Mouse (Mus musculus): Measurements from ENCODE around the gene Tnp1. TPM values are rescaled to one million over a fixed set of nuclear protein-coding genes. Genes with fewer than 3 reads are reported as not detected.

Gene Tnp1
- polyA plus RNA-seq, 2 experiments = not detected

DNA sequence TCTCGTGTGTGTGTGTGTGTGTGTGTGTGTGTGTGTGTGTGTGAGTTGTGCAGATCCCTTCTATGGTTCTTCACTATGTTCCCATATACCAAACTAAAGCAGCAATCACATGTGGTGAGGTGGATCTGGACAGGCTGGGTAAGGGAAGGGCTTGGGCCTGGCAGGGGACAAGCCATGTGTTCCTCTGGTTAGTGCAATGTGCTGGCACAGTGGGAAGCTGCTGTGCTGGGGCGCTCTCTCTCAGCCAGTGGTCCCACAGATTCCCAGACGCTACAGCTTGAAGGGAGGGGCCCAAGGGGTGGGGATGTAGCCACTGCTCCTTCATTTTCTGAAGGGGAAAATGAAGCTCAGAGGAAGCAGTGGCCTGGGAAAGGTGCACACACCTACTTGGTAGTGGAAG is 40.1 kb upstream of the Tnp1 start:
- WGBS = 51% methylated on average over 3 of the region's 3 CpGs
- no peaks in the 10 kb centered on the region for H3K9me3 ChIP-seq (ENCODE audit: control insufficient read depth, low read length)
- H3K36me3 ChIP-seq (ENCODE audit: control insufficient read depth, insufficient read depth, low read length) = no peaks in the 10 kb centered on the region
- TF ChIP-seq POLR2A (IDR thresholded peaks at IDR 0.05; ENCODE audit: borderline replicate concordance, extremely low read depth, insufficient read depth, insufficient read length) = no peak
- H3K4me2 ChIP-seq (replicated peaks; ENCODE audit: low read depth, low read length, severe bottlenecking) = no peak overlapping the region
- DNase-seq (ENCODE audit: low spot score) (no peak), ATAC-seq (ENCODE audit: low FRiP score, low read depth) (no peak)
- H3K4me1 ChIP-seq (ENCODE audit: control insufficient read depth, insufficient read depth, low read length) = peaks cover 6% of the 10 kb centered on the region; the same call in 1 of the 2 replicates
- H3K27me3 ChIP-seq (ENCODE audit: control insufficient read depth, insufficient read depth, low read length) = no peaks in the 10 kb centered on the region
- no peak overlapping the region for H3K27ac ChIP-seq (replicated peaks; ENCODE audit: low read depth, low read length)
- H3K9ac ChIP-seq (ENCODE audit: low read depth, low read length, severe bottlenecking) = no peak overlapping the region
- H3K4me3 ChIP-seq (replicated peaks; ENCODE audit: low read length) = no peak overlapping the region

DNA sequence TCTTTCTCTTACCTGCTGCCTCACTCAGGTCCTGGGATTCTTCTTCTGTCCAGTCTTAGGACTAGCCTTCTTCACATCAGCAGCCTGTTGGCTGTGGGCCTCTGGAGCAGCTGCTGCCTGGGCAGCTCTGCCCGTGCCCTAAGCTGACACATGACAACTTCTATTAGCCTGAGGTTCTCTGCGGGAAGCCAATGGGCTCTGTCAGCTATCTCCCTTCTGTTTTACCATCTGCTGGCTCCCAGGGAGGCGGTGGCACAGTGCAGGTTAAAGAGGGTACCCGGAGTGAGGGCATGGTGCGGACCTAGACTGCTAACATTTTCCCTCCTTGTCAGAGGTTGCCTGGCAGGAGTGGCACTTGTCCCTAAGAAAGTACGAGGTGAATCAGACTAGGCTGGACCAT is 39.5 kb upstream of the Tnp1 start:
- Histone ChIP-seq H3K27me3 (ENCODE audit: control insufficient read depth, insufficient read depth, low read length) (no peaks in the 10 kb centered on the region), H3K27ac (replicated peaks; ENCODE audit: low read depth, low read length) (no peak overlapping the region), H3K9me3 (ENCODE audit: control insufficient read depth, low read length) (no peaks in the 10 kb centered on the region), H3K4me2 (replicated peaks; ENCODE audit: low read depth, low read length, severe bottlenecking) (no peak overlapping the region), H3K4me3 (replicated peaks; ENCODE audit: low read length) (no peak overlapping the region), H3K36me3 (ENCODE audit: control insufficient read depth, insufficient read depth, low read length) (no peaks in the 10 kb centered on the region), H3K4me1 (ENCODE audit: control insufficient read depth, insufficient read depth, low read length) (peaks cover 6% of the 10 kb centered on the region; the same call in 1 of the 2 replicates), H3K9ac (ENCODE audit: low read depth, low read length, severe bottlenecking) (no peak overlapping the region)
- 74% methylated on average over 6 of the region's 6 CpGs for WGBS
- TF ChIP-seq POLR2A (IDR thresholded peaks at IDR 0.05; ENCODE audit: borderline replicate concordance, extremely low read depth, insufficient read depth, insufficient read length) = no peak
- DNase-seq (ENCODE audit: low spot score) = no peak
- ATAC-seq (ENCODE audit: low FRiP score, low read depth) = no peak

DNA sequence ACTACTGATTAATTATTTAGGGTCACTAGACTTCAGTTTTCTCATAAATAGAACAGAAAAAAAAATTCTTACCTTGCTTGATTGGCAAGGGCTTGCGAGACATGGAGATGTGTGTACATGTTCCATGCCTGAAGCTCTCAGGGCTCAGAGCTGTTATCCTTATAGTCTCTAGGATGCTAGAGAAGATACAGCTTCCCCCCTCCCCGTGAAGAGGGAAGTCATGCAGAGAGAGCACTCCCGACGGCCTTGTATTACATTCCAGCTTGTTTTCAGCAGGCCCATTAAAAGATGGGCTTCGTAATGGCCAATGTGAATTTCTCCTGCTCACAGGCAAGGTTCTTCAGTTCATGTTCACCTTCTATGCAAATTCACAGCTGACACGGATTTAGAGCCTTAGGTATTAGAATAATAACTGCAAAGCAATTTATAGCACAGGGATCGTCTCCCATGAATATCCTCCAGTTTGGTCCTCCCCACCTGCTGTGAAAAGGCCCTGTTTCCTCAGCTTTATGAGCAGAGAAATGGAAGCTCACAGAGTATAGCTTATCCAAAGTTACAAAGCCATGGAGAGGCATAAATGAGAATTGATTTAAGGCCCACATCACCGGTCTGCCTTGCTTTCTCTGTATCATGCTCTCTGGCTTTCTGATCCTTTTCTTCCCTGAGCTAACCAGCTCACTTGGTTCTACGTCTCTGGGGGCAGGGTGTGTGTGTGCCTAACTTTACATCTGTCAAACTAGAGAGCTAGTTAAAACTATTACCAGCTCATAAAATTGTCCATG is 38.0 kb upstream of the Tnp1 start:
- no peak for TF ChIP-seq POLR2A (IDR thresholded peaks at IDR 0.05; ENCODE audit: borderline replicate concordance, extremely low read depth, insufficient read depth, insufficient read length)
- no peaks in the 10 kb centered on the region for H3K27me3 ChIP-seq (ENCODE audit: control insufficient read depth, insufficient read depth, low read length)
- no peak overlapping the region for H3K27ac ChIP-seq (replicated peaks; ENCODE audit: low read depth, low read length)
- H3K9me3 ChIP-seq (ENCODE audit: control insufficient read depth, low read length) = no peaks in the 10 kb centered on the region
- peaks cover 6% of the 10 kb centered on the region; the same call in 1 of the 2 replicates for H3K4me1 ChIP-seq (ENCODE audit: control insufficient read depth, insufficient read depth, low read length)
- WGBS = 26% methylated on average over 9 of the region's 9 CpGs
- no peak overlapping the region for H3K4me2 ChIP-seq (replicated peaks; ENCODE audit: low read depth, low read length, severe bottlenecking)
- DNase-seq (ENCODE audit: low spot score) = no peak
- no peaks in the 10 kb centered on the region for H3K36me3 ChIP-seq (ENCODE audit: control insufficient read depth, insufficient read depth, low read length)
- no peak overlapping the region for H3K4me3 ChIP-seq (replicated peaks; ENCODE audit: low read length)
- ATAC-seq (ENCODE audit: low FRiP score, low read depth) = peak; percentile 57; the same call in 1 of the 2 replicates
- H3K9ac ChIP-seq (ENCODE audit: low read depth, low read length, severe bottlenecking) = no peak overlapping the region

DNA sequence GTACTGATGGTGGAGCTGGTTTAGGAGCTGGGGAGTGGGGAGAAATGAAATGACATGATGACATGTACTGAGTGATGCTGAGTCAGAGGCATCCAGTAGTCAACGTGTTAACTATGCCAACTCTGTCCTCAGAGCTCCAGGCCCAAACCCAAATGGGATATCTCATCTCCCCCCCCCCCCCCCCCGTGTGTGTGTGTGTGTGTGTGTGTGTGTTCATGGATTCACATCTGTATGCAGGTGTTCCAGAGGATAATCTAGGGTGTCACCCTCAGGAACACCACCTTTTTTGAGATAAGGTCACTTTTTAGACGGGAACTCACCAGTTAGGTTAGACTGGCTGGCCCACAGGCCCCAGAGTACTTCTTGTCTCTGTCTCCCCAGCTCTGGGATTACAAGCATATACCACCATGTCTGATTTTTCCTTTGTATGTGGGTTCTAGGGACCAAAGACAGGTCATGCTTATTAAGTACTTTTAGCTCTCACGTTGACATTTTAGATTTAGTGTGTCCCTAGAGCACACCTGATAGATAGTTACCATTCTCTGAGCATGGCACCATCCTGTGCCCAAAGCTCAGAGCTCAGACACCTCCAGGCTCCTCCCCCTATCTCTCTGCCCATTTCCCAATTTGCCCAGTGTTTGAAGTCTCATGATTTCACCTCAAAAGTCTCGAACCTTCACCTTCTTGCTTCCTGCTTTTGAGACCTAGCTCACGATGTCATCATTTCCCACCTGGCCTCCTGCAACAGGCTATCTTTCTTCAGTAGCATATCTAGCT is 31.4 kb upstream of the Tnp1 start:
- 87% methylated on average over 5 of the region's 6 CpGs for WGBS
- no peaks in the 10 kb centered on the region for H3K9me3 ChIP-seq (ENCODE audit: control insufficient read depth, low read length)
- H3K4me1 ChIP-seq (ENCODE audit: control insufficient read depth, insufficient read depth, low read length) = no peaks in the 10 kb centered on the region; the same call in 1 of the 2 replicates
- no peaks in the 10 kb centered on the region for H3K27me3 ChIP-seq (ENCODE audit: control insufficient read depth, insufficient read depth, low read length)
- no peak for DNase-seq (ENCODE audit: low spot score)
- no peak for TF ChIP-seq POLR2A (IDR thresholded peaks at IDR 0.05; ENCODE audit: borderline replicate concordance, extremely low read depth, insufficient read depth, insufficient read length)
- H3K27ac ChIP-seq (replicated peaks; ENCODE audit: low read depth, low read length) = no peak overlapping the region
- H3K36me3 ChIP-seq (ENCODE audit: control insufficient read depth, insufficient read depth, low read length) = no peaks in the 10 kb centered on the region
- ATAC-seq (ENCODE audit: low FRiP score, low read depth) = no peak
- no peak overlapping the region for H3K4me3 ChIP-seq (replicated peaks; ENCODE audit: low read length)
- H3K4me2 ChIP-seq (replicated peaks; ENCODE audit: low read depth, low read length, severe bottlenecking) = no peak overlapping the region
- H3K9ac ChIP-seq (ENCODE audit: low read depth, low read length, severe bottlenecking) = no peak overlapping the region

DNA sequence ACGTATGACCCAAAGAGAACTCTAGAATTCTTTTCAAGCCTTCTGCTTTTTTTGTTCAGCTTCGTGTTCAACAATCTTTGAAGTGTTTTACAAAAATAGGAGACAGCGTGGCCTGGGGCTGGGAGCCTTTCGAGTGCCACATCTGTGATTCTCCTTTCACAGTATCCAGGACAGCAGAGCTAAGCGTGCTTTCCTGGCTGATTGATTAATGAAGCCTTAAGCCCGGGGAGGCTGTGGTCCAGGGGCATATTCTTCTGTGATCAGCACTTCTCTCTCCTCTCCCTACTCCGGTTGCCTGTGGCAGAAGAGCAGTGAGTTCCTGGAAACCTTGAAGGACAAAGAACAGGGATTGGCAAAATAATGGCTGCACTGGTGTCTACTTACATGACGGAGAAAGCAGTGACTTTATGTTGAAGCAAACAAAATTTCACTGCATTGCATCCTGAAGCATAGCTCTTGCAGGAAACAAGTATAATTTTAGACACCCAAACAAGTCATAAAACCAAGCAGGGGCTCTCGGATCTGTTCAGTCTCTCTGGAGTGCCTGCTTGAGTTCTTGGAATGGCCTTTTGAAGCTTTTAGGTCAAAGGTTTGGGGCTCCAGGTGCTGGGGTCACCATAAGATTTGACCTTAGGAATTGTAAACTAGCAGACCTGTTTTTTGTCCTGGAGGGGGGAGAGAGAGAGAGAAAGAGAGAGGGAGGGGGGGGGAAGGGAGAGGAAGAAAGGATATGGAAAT is 30.4 kb upstream of the Tnp1 start:
- Histone ChIP-seq H3K27ac (replicated peaks; ENCODE audit: low read depth, low read length) (no peak overlapping the region), H3K9me3 (ENCODE audit: control insufficient read depth, low read length) (no peaks in the 10 kb centered on the region), H3K27me3 (ENCODE audit: control insufficient read depth, insufficient read depth, low read length) (no peaks in the 10 kb centered on the region), H3K9ac (ENCODE audit: low read depth, low read length, severe bottlenecking) (no peak overlapping the region), H3K4me1 (ENCODE audit: control insufficient read depth, insufficient read depth, low read length) (no peaks in the 10 kb centered on the region; the same call in 1 of the 2 replicates), H3K4me3 (replicated peaks; ENCODE audit: low read length) (no peak overlapping the region), H3K36me3 (ENCODE audit: control insufficient read depth, insufficient read depth, low read length) (no peaks in the 10 kb centered on the region), H3K4me2 (replicated peaks; ENCODE audit: low read depth, low read length, severe bottlenecking) (no peak overlapping the region)
- no peak for TF ChIP-seq POLR2A (IDR thresholded peaks at IDR 0.05; ENCODE audit: borderline replicate concordance, extremely low read depth, insufficient read depth, insufficient read length)
- ATAC-seq (ENCODE audit: low FRiP score, low read depth) (no peak), DNase-seq (ENCODE audit: low spot score) (no peak)
- WGBS = 18% methylated on average over 9 of the region's 9 CpGs
